Mouse (Mus musculus) erythroid progenitor cell, adult 5-6 weeks (primary cell): ENCODE measurements around the gene Gng8. TPM values are rescaled to one million over a fixed set of nuclear protein-coding genes. Genes with fewer than 3 reads are reported as not detected.

Source experiments
- ATAC-seq: replicated peaks from 2 replicates; pipeline ENCODE4 v1.8.0; 2016; ENCODE audit warnings: moderate number of reproducible peaks, mild to moderate bottlenecking, moderate TSS enrichment, inconsistent platforms; ENCODE audit not compliant: poor library complexity, low FRiP score, severe bottlenecking
- total RNA-seq, 2 experiments: library from RNA; stranded (forward) in 1 of 2; stranded (reverse) in 1 of 2; fragments of 150-400 nt in 1 of 2; fragments of 186-747, 209-891 nt in 1 of 2; gene quantifications; 2 replicates each; pipeline versions ENCODE4 v1.2.3 to v1.2.4; 2015 to 2017; ENCODE audit warnings: low replicate concordance in 2 of 2

Gng8 gene
- total RNA-seq, 2 experiments from 2014 or later = not detected

DNA sequence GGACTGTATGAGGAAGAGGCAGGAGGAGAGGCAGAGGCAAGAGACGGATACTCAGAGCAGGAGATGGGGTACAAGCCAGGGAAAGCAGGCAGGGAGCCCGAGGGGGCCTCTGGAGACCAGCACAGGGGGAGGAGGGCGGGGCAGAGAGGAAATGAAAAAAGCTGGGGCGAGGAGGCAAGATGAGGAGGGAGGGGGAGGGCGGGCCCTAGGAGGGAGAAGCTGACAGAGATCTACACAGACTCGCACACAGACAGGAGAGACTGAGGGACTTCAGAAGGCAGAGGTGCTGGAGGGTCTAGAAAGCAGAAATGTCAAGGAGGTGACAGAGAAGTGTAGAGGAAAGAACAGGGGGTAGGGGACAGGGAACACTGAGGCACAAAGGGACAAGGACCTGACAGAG lies 14.7 kb downstream of the Gng8 start, which contains the start of gene Ptgir:
Gene Ptgir (plus strand): TSS at position 210 of the 400 bp plus-strand sequence.
- ATAC-seq = no peak

DNA sequence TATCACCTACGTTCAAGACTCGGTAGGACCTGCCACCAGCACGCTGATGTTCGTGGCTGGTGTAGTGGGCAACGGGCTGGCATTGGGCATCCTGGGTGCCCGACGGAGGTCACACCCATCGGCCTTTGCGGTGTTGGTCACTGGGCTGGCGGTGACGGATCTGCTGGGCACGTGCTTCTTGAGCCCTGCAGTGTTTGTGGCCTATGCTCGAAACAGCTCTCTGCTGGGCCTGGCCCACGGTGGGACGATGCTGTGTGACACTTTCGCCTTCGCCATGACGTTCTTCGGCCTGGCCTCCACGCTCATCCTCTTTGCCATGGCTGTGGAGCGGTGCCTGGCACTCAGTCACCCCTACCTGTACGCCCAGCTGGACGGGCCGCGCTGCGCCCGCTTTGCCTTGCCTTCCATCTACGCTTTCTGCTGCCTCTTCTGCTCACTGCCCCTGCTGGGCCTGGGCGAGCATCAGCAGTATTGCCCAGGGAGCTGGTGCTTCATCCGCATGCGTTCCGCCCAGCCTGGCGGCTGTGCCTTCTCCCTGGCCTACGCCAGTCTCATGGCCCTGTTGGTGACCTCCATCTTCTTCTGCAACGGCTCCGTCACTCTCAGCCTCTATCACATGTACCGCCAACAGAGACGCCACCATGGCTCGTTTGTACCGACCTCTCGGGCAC lies 15.4 kb downstream of the Gng8 start:
- ATAC-seq = no peak

DNA sequence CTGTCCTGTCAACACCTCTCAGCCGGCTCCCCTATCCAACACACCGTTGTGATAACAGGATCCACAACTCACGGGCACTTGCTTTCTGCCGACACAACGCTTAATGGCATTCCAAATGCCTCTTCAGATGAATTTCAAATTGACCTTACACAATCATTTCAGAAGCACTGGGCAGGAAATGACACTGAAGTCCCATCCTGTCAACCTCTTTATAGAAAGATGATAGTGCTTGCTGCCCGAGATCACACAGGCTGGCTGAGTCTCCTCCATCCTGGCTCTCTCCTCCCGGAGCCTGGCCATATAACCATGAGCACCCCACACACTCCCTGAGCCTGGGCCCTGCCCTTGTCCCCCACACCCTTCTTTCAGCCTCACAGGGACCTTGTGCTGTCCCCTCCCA lies 16.3 kb downstream of the Gng8 start:
- ATAC-seq = no peak

DNA sequence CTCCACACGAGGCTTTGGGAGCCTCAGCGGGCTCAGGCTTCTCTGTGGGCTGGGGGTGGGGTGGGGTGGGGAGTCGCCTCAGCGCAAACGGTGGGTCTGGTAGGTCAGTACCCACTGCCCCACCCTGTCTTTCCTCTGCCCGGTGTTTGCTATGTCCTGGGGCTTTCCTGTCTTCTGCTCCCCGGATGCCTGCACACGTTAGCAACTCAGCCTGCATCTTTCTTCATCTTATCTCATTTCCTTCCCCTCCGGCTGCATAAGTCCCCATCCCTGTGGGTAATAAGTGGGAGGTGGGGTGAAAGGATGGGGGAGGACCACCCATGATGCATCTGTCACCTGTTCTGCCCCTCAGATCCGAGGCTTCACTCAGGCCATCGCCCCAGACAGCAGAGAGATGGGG lies 16.8 kb downstream of the Gng8 start:
- ATAC-seq = no peak

DNA sequence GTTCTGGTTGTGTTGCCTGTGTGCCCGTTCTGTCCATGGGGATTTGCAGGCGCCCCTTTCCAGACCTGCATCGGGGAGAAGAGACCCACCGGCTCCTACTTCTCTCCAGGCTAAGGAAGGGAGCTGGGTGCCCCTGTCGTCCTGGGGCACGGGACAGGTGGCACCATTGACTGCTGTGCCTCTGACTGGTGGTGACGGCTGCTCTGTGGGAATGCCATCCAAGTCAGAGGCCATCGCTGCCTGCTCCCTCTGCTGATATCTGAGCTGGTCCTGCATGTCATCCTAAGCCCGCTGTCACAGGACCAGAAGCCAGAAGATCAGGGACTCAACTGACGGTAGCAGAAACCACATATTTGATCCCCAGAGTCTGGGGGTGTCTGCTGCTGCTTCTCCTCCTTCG lies 17.3 kb downstream of the Gng8 start:
- no peak for ATAC-seq

DNA sequence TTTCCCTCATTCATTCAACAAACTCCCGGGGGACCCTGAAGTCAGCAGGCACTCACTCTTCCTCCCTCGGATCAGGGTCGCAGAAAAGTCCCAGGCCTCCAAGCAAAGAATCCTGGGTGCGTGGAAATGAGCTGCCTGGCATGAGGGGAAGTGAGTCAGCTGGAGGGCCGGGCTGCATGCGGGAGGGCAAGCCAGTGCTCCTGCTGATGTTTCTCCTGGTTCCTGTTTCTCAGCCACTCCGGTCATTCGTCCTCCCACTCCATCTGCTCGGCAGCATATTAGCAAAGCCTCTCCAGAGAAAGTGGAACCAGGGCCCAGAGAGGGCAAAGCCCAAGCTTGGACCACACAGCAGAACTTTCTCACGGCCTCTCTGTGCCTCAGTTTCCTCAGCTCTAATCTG lies 18.3 kb downstream of the Gng8 start:
- ATAC-seq = no peak

DNA sequence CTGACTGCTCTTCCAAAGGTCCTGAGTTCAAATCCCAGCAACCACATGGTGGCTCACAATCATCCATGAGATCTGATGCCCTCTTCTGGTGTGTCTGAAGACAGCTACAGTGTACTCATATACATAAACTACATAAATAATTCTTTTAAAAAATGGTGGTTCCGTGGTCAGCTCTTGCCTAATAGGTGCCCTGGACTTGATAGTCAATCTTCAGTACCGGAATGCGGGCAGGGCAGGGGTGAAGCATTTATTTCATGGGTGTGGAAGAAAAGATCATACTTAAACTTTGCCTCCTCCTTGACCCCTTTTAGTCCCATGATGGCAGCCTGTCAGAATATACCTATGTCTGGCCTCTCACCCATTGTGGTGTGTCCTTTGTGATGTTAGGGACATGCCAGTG lies 20.3 kb downstream of the Gng8 start:
- ATAC-seq = no peak

DNA sequence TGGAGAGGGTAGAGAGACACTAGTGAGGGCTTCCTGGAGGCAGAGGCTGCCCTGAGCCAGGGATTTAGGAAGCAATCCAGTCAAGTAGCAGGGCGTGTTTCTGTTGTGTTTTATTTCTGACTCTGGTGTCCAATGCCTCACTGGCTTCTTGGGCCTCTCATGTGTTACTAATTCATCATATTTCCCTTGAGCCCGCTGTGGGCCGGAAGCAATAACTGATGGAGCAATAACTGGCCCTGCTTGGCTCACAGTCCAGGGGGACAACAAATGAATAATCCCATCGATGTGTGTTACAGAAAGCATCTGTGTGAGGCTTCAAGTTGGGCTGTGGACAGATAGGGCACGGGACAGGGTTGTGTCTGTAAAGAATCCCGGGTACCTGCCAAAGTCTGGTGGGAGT lies 20.8 kb downstream of the Gng8 start:
- no peak for ATAC-seq

DNA sequence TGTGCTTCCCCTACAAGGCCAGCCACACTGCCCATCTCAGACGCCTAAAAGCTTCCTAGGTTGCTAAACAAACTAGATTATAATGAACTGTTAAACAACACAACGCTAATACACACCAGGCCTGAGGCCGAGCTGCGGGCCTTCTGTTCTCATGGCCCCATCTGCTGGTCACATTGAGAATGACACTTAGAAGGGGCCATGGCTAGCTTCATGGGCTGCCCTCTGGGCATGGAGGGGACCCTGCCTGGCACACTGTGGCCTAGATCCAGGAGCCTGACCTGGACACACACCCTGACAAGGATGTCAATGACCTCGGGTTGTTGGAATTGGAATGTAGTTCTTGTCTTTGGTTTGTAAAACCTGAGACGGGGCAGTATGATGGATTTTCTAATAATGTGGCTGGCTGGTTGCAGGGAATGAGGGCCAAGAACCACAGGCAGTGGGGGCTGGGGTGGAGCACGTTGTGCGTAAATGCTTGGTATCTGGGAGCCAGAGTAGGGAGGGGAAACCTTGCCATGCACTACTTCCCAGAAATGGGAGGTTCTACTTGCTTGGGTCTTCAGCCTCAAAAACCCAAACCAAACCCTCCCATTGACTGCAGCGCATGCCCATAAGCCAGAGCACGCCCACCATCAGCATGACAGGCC lies 22.3 kb downstream of the Gng8 start:
- peak; percentile 84 for ATAC-seq

DNA sequence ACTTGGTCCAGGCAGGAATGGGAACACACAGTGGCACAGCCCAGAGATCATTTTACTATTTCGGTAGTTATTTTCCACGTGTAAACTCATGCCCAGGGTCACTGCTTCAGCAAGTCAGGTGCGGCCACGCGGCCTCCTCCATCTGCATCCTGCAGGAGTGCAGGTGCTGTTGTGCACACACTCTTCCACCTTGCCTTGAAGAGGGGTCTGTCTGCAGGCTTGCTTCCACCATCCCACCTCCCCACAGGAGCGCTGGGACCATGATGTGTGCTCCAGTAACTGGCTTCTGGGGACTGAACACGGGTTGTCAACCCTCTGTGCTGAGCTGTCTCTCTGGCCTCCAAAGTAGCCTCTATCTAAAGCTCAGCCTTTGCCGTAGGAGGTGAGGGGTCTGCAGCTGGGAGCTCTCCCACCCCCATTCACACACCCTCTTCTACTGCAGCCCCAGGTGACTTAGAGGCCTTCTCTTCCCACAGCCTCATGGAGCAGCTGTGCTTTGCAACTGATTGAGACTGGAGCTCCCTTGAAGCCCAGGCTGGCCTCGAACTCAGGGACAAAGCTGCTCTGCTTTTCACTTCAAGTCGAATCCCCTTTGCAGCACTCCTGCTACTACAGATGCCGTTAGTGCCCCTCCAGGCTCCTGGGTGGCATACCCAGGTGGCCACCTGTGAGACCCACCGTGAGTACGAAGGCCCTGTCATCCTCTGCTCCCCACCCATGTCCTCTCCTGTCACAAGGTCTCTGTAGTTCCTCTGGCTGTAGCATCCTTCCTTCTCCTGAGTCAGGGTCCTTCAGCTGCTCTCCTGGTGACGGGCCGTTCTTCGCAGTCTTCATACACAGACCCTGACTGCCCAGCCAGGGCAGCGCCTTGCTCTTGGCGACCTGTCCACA lies 23.1 kb downstream of the Gng8 start:
- ATAC-seq = no peak

DNA sequence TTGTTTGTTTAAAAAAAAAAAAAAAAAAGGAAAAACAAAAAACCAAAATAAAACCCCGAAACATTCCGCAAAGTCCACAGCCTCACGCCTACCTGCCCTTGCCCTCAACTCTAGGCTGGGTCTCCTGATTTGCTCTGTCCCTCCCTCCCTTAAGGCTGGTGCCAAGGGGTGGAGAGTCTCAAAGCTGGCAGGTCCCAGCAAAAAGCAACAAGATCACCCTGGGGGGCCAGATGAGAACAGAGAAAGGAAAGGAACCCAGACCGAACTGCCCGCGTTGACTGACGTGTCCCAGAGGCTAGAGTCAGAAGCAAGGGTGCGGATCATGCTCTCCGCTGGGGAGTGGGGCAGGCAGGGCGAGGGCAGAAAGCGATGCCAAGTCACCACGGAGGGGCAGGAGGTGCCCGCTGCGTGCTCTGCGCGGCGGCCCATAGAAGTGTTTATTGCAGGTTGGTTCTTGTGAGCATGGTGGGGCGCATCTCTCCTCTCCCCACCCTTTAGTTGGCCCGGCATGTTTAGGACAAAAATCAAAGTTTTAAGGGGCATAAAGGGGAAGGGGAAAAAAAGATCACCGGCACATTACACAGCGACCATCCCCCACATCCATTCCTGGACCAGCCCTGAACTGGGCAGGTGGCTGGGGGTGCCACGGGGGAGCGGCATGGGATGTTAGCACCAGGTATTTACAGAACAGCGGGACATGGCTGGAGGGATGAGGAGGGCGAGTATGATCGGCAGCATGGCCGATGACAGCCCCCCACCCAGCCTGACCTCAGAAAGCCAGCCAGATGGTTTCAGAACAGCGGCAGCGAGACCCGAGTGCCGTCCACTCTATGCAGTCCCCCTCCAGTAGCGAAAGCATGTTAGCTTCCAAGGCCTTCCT lies 24.1 kb downstream of the Gng8 start:
- no peak for ATAC-seq

DNA sequence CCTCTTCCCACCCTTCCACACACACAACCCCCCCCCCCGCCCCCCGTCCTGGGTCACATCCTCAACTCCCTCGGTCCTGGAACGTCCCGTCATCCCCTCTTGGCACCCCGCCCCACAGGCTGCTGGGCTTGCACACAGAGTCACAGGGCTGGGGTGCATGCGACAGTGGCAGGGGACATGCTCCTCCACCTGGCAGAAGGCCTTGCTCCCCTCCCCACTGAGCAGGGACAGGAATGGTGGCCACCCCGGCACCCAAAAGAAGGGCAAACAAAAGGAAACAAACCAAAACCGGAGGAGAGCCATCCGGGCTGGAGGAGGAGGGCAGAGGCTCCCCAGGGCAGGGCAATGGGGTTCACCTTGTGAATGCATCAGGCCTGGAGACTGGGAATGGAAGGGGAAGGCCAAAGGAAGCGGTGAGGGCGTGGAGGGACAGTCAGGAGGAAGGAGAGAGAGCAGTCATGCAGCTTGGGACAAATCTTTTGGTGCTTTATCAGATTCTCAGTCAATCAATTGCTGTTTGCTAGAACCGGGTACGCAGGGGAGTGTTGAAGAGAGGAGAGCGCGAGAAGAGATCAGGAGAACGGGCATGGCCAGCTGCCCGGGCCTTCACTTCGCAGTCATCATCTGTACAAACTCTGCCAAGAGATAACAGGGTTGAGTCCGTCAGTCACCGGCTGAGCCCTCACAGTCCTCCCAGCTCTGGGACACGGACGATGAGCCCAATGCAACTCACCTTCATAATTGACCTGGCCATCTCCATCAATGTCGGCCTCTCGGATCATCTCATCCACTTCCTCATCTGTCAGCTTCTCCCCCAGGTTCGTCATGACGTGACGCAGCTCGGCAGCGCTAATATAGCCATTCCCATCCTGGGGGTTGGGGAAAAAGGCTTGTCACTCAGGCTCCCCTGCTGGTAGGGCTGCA lies 25.0 kb downstream of the Gng8 start:
- no peak for ATAC-seq

DNA sequence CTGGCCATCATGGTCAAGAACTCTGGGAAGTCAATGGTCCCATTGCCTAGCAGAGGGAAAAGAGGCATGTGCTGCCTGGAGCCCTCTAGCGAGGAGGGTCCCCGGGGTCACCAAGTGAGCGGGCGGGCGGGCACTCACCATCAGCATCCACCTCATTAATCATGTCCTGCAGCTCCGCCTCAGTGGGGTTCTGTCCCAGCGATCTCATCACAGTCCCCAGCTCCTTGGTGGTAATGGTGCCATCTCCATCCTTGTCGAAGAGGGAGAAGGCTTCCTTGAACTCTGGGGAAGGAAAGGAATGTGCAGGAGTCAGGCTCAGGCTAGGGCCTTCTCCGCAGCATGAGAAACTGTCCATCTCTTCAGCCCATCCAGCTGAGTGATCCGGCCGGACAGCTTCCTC lies 25.9 kb downstream of the Gng8 start:
- ATAC-seq = no peak

DNA sequence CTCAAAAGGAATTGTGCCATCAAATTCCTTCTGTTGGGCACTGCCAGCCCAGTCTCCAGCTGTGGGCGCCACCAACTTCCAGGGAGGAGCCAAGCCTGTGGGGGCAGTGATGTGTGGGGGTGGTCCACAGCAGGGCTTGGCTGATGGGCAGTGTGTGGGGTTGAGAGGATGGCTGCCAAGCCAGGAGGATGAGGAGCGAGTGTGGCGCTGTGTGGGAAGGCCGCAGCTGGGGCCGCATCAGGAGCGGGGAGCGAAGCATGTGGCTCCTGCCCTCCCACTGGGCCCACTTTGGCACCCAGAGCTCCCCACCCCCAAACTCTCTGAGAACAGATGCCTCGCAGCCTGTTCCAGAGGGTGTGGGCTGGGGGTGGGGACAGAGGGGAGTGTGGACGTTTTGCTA lies 26.4 kb downstream of the Gng8 start:
- ATAC-seq = no peak

DNA sequence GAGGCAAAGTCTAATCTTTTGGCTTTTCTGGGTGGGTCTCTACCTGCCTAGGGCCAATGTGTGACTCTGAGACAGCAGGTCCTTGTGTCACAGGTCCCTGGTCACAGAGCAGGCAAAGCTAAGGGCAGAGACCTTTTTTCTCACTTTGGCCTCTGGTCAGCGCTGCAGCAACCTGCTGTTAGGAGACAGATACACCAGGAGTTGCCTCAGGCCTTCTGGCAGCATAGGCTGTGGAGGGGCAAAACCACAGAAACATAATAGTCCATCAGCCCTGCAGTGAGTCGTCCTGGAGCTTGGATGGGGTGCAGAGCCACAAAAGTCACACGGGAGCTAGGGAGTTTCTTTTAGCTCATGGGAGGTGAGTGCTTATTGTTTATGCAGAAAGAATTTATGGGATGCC lies 27.1 kb downstream of the Gng8 start:
- ATAC-seq = no peak

DNA sequence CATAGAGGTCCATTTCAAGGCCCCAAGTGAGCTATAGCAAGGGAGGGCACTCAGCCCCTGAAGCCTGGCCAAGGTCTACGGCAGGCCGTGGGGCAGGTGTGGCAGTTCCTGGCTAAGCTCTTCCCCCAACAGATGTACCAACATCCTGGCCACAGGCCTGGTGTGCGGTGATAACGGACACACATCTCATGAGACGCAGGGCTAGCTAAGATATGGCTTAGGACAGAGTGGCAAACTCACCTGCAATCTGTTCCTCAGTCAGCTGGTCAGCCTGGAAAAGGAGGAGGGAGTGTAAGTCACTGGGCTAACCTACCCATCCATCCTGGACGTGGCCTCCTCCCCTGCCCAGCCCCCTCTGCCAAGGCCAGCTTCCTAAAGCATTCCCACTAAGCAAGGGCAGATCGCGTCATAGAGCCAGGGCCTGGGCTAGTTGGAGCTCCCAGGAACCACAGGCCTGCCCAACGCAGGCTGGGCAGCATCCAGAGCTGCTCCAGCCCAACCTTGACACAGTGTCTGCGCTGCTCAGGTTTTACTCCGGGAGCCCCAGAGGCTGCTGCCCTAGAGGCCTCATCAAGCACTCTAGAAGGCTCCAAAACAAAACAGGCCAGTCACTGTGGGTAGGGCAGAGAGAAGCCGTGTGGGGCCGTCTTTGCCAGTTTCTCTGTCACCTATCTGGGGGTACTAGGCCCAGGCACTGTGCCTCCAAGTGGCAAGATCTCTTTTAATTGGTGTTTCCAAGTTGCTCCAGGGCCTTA lies 28.0 kb downstream of the Gng8 start:
- peak; percentile 51 for ATAC-seq

DNA sequence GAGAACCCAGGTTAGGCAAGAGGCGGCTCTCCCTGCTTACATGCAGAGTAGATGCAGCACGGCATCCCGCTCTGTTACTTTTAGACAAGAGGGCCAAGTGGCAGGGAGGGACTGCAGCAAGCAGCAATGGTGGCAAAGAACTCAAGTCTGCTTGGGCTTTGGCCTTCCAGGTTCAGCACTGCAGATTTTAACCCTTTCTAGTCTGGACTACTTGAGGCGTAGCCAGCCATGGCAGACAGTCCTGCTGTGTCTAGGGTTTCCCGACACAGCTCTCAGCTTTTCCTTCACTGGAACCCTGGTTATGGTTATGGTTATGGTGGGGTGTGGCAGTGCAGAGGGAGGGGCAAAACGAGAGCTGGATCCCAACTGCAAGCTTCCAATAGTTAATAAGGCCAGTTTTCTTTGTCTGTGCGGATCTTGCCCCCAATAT lies 28.6 kb downstream of the Gng8 start:
- no peak for ATAC-seq
